Mouse (Mus musculus) intestine, postnatal 0 days (tissue): Measurements from ENCODE around the gene Dcp1a. TPM values are rescaled to one million over a fixed set of nuclear protein-coding genes. Genes with fewer than 3 reads are reported as not detected.

Source experiments
- ATAC-seq: fragments of 200-750 bp; cut with Nextera tagmentation; 2 replicates; pipeline ENCODE4 v1.8.0; 2017; ENCODE audit warnings: mild to moderate bottlenecking, moderate TSS enrichment, moderate library complexity
- H3K27ac ChIP-seq: fragments of 300-500 bp; sonication (generic); 2 replicates; pipeline ENCODE4 v1.5.1; 2014; ENCODE audit warnings: mild to moderate bottlenecking, low read depth, low read length, moderate library complexity
- H3K27me3 ChIP-seq: fragments of 300-500 bp; sonication (generic); replicated peaks from 2 replicates; pipeline ENCODE4 v1.6.1; 2014; ENCODE audit warnings: low read length, mixed read lengths; ENCODE audit not compliant: control insufficient read depth, insufficient read depth
- H3K36me3 ChIP-seq: fragments of 300-500 bp; sonication (generic); 2 replicates; pipeline ENCODE4 v1.6.1; 2014; ENCODE audit warnings: mild to moderate bottlenecking, moderate library complexity; ENCODE audit not compliant: control insufficient read depth, insufficient read depth
- H3K4me1 ChIP-seq: fragments of 300-500 bp; sonication (generic); replicated peaks from 2 replicates; pipeline ENCODE4 v1.6.1; 2014; ENCODE audit warnings: antibody characterized with exemption, low read length, mixed read lengths; ENCODE audit not compliant: control insufficient read depth, insufficient read depth
- H3K4me2 ChIP-seq: fragments of 300-500 bp; sonication (generic); replicated peaks from 2 replicates; pipeline ENCODE4 v1.6.1; 2014; ENCODE audit warnings: low read depth, mild to moderate bottlenecking, moderate library complexity
- H3K4me3 ChIP-seq: fragments of 300-500 bp; sonication (generic); 2 replicates; pipeline ENCODE4 v1.5.1; 2014; ENCODE audit warnings: low read depth, low read length
- H3K9ac ChIP-seq: fragments of 300-500 bp; sonication (generic); 2 replicates; pipeline ENCODE4 v1.6.1; 2014; ENCODE audit warnings: mild to moderate bottlenecking, low read depth, low read length
- H3K9me3 ChIP-seq: fragments of 300-500 bp; sonication (generic); 2 replicates; pipeline ENCODE4 v1.6.1; 2016; ENCODE audit warnings: mixed run types; ENCODE audit not compliant: control insufficient read depth
- CTCF ChIP-seq: sonication (generic); IDR thresholded peaks from 2 replicates; pipeline ENCODE4 v1.5.1; 2016; ENCODE audit warnings: low read depth, mild to moderate bottlenecking, control low read depth, antibody characterized with exemption, moderate library complexity
- WGBS: fragments of 180-500 bp; shearing (Covaris S2); extraction: QIAGEN DNeasy Blood & Tissue Kit; methylation state at CpG from one replicate; pipeline ENCODE4 v1.1.7; 2014; 5-methylcytosine and 5-hydroxymethylcytosine counted together
- polyA plus RNA-seq: library from polyadenylated mRNA; unstranded; fragments of >200 nt; fragmentation: Nextera tagmentation; extraction: Ambion mirVana; gene quantifications from 2 replicates; pipeline ENCODE4 v1.2.1, GENCODE M21; 2015

Gene Dcp1a
- polyA plus RNA-seq, 1 experiment from 2014 or later, result 6.4 TPM

DNA sequence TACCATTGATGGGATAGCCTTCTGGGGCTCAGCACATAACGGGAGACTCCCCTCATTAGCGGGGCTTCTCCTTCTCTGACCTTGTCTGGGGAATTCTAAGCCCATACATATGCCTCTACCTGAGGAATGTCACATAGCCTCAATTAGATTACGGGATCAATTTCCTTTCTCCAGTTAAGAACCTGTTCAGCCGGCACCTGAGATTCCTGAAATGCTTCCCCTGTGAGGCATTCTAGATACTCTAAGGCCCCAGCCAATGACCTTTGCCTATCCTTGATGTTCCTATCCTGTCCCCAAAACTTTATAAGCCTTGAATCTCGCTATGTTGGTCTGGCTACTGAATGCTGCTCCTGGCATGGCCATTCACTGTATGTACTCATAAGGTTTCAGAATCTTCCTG is 5.7 kb upstream of the Dcp1a start:
- 35% methylated on average over 5 of the region's 5 CpGs for WGBS
- Histone ChIP-seq H3K4me1 (no peaks in the 10 kb centered on the region), H3K9me3 (no peaks in the 10 kb centered on the region), H3K27ac (no peak overlapping the region), H3K4me2 (no peak overlapping the region), H3K4me3 (no peak overlapping the region), H3K36me3 (no peaks in the 10 kb centered on the region), H3K9ac (no peak overlapping the region), H3K27me3 (no peaks in the 10 kb centered on the region)
- no peak for ATAC-seq
- TF ChIP-seq CTCF, result no peak

DNA sequence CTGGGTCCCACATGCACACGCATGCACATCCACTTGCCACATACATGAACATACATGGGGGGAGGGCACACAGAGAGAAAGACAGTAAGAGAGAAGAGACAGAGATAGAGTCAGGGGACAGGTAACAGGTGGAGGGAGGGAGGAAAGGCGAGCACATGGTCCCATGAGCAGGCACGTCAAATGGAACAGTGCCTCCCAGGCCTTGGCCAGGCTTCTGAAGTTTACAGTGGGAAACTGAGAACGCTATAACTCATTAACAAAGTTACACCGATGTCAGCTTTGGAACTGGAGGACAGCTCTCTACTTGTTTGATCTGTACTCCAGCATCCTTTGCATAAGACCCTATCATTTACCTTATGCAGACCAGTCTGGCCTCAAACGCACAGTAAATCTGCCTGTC is 4.9 kb upstream of the Dcp1a start:
- Histone ChIP-seq H3K27me3 (no peaks in the 10 kb centered on the region), H3K4me2 (no peak overlapping the region), H3K4me1 (no peaks in the 10 kb centered on the region), H3K36me3 (no peaks in the 10 kb centered on the region), H3K27ac (no peak overlapping the region), H3K9ac (no peak overlapping the region), H3K9me3 (no peaks in the 10 kb centered on the region), H3K4me3 (no peak overlapping the region)
- no peak for TF ChIP-seq CTCF
- 80% methylated on average over 6 of the region's 6 CpGs for WGBS
- no peak for ATAC-seq

DNA sequence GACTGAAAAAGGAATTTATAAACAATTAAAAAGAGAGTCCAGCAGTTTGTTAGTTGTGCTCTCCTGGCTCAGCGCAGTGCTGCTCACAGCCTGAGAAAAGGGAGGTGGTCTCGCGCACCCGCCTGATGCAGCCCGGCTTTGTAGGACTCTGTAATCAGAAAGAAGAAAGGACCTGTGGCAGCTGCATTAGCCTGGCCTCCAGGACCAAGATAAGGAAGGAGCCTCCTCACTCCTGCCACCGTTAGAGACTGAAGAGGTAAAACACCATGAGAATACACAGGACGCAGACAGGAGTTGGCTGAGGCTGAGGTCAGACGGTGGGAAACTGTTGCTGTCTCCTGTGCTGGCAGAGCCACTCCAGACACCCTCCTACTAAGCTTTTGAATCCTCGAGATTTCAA is 12.0 kb downstream of the Dcp1a start, which contains the start of gene Cacna1d:
TSS of gene Cacna1d (minus strand) at position 114 of the 400 bp plus-strand sequence.
- Histone ChIP-seq H3K4me2 (no peak within 1 kb of the TSS), H3K36me3 (peaks cover 26% of the 10 kb centered on the region; the same call in 1 of the 2 replicates), H3K4me3 (no peak within 1 kb of the TSS), H3K9ac (no peak within 1 kb of the TSS), H3K4me1 (no peaks in the 10 kb centered on the region), H3K27ac (no peak within 1 kb of the TSS), H3K27me3 (no peaks in the 10 kb centered on the region), H3K9me3 (no peaks in the 10 kb centered on the region)
- WGBS, result 59% methylated on average over 9 of the region's 9 CpGs
- TF ChIP-seq CTCF, result no peak
- no peak for ATAC-seq

DNA sequence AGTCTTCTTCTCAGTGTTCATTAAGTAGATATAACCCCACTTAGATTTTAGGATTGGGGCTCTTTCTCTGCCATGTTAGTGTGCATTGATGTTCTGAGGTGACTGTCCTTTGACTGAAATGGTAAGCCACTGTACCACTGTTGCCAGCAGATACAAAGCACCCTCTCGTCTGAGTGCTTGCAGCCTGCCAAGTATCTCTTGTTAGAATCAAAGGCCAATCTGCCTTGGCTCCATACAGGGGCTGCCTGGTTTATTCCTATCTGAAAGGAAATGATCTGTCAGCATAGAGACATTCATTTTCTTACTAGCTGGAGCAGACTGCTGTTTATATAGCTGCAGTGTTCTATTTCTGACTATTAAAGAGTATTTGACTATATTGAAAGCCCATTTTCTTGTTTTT is 13.9 kb downstream of the Dcp1a start:
- 74% methylated on average over 1 of the region's 1 CpGs for WGBS
- Histone ChIP-seq H3K9me3 (no peaks in the 10 kb centered on the region), H3K4me2 (no peak overlapping the region), H3K9ac (no peak overlapping the region), H3K4me1 (no peaks in the 10 kb centered on the region), H3K36me3 (peaks cover 21% of the 10 kb centered on the region; the same call in 1 of the 2 replicates), H3K27me3 (no peaks in the 10 kb centered on the region), H3K4me3 (no peak overlapping the region), H3K27ac (no peak overlapping the region)
- no peak for TF ChIP-seq CTCF
- no peak for ATAC-seq

DNA sequence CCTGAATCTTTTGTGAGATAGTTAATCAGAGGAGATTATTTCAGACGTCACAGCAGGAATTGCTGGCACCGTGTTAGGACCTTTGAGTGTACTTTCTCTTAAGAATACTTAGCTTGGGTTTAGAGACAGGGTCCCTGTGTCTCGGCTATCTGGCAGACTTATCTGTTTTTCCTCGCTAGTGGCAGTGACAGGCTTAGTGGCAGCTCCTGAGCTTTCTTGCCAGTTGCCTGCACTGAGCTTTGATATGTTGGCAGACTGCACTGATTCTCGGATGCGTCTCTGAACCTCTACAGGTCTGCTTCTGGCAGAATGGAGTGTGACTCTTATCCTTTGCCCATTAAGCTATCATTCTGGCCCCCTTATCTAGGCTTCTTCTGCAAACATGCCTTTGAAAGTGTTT is 15.7 kb downstream of the Dcp1a start:
- ATAC-seq, result no peak
- no peak overlapping the region for H3K9ac ChIP-seq
- H3K36me3 ChIP-seq, result peaks cover 18% of the 10 kb centered on the region; the same call in 1 of the 2 replicates
- H3K4me1 ChIP-seq, result no peaks in the 10 kb centered on the region
- no peaks in the 10 kb centered on the region for H3K27me3 ChIP-seq
- H3K4me2 ChIP-seq, result no peak overlapping the region
- 68% methylated on average over 6 of the region's 6 CpGs for WGBS
- H3K9me3 ChIP-seq, result no peaks in the 10 kb centered on the region
- no peak overlapping the region for H3K27ac ChIP-seq
- TF ChIP-seq CTCF, result no peak
- H3K4me3 ChIP-seq, result no peak overlapping the region

DNA sequence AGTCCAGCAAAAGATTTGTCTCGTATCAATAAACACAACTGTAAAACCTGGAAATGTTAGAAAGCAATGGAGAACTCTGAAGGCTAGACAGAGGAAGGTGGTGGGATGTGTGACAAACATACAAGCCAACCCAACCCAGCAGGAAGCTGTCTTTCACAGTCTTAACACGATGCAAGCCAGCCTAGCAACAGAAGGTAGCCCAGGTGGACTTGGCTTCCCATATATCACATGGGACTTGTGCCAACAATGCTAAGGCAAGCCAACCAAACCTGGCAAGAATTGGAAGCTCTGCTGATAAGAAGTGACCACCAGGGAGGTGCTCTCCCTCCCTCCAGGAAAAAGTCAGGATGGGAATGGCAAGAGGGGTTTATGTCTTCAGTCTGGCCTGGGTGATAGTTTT is 18.9 kb downstream of the Dcp1a start:
- no peak for TF ChIP-seq CTCF
- Histone ChIP-seq H3K4me1 (no peaks in the 10 kb centered on the region), H3K27ac (no peak overlapping the region), H3K9ac (no peak overlapping the region), H3K4me2 (no peak overlapping the region), H3K9me3 (no peaks in the 10 kb centered on the region), H3K36me3 (peaks cover 9% of the 10 kb centered on the region; the same call in 1 of the 2 replicates), H3K27me3 (no peaks in the 10 kb centered on the region), H3K4me3 (no peak overlapping the region)
- no peak for ATAC-seq
- WGBS, result 74% methylated on average over 2 of the region's 2 CpGs

DNA sequence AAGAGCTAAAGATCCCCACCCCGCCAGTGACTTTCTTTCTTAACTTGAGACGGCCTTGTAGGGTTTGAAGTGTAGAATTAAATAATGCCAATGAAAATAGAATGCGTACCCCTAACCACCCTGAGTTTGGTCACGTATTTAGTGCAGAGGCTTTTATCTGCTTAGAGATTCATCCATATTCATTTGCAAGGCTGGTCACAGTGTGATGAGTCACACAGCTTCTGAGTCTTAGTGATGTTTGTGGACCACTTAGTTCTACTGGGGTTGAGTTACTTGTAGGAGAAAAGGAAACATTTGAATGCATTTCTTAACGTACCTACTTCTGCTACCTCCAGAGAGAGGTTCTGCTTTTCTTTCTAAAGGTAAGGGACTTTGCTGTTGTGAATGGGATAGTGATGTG is 25.7 kb downstream of the Dcp1a start:
- Histone ChIP-seq H3K4me2 (no peak overlapping the region), H3K27ac (no peak overlapping the region), H3K4me1 (no peaks in the 10 kb centered on the region), H3K4me3 (no peak overlapping the region), H3K36me3 (peaks cover 43% of the 10 kb centered on the region), H3K27me3 (no peaks in the 10 kb centered on the region), H3K9me3 (no peaks in the 10 kb centered on the region), H3K9ac (no peak overlapping the region)
- no peak for TF ChIP-seq CTCF
- 95% methylated on average over 5 of the region's 5 CpGs for WGBS
- no peak for ATAC-seq
